Mouse (Mus musculus) CH12.LX (cell line): ENCODE measurements around the gene Tef. TPM values are rescaled to one million over a fixed set of nuclear protein-coding genes. Genes with fewer than 3 reads are reported as not detected.

Source experiments
- DNase-seq: peaks from one replicate; pipeline ENCODE4 v3.0.0-alpha.2; 2013; ENCODE audit errors: extremely low read depth
- H3K27ac ChIP-seq: 2 replicates; pipeline ENCODE4 v1.5.1; 2012; ENCODE audit warnings: low read depth, mild to moderate bottlenecking, control low read depth, moderate library complexity; ENCODE audit not compliant: insufficient read depth
- H3K27me3 ChIP-seq: replicated peaks from 2 replicates; pipeline ENCODE3; 2012; ENCODE audit warnings: inconsistent platforms
- H3K36me3 ChIP-seq, 2 experiments: replicated peaks in 1 of 2; 2 replicates each; pipeline versions ENCODE3 to v1.6.1; 2012; ENCODE audit warnings: inconsistent platforms in 1 of 2, low read length in 1 of 2, mild to moderate bottlenecking in 1 of 2, mixed read lengths in 1 of 2, moderate library complexity in 1 of 2; ENCODE audit not compliant: control insufficient read depth in 1 of 2, insufficient read depth in 1 of 2
- H3K4me1 ChIP-seq, 2 experiments: 2 replicates each; pipeline ENCODE4 v1.6.1; 2012; ENCODE audit warnings: inconsistent platforms in 1 of 2, moderate library complexity in 1 of 2; ENCODE audit not compliant: insufficient read depth in 2 of 2, control insufficient read depth in 1 of 2
- H3K4me2 ChIP-seq: 2 replicates; pipeline ENCODE4 v1.6.1; 2012; ENCODE audit warnings: low read depth, mild to moderate bottlenecking, control low read depth; ENCODE audit not compliant: poor library complexity, insufficient read depth, severe bottlenecking
- H3K4me3 ChIP-seq, 3 experiments: fragments of 150-350 bp in 1 of 3; sonication (generic) in 1 of 3; replicated peaks in 1 of 3; 2 replicates each; pipeline versions ENCODE3 to v1.5.1; 2011 to 2012; ENCODE audit warnings: low read depth in 2 of 3, low read length in 2 of 3, mild to moderate bottlenecking in 2 of 3, moderate library complexity in 2 of 3, control low read depth in 1 of 3, improper control_type of control experiment in 1 of 3, inconsistent platforms in 1 of 3, mixed read lengths in 1 of 3; ENCODE audit not compliant: poor library complexity in 1 of 3
- H3K79me2 ChIP-seq: replicated peaks from 2 replicates; pipeline ENCODE4 v1.6.1; 2012; ENCODE audit warnings: mild to moderate bottlenecking, moderate library complexity; ENCODE audit not compliant: control insufficient read depth, poor library complexity, insufficient read depth, severe bottlenecking; ENCODE audit errors: extremely low read depth
- H3K9ac ChIP-seq: 2 replicates; pipeline ENCODE4 v1.6.1; 2012; ENCODE audit warnings: low read depth, mild to moderate bottlenecking, control low read depth, moderate library complexity; ENCODE audit not compliant: insufficient read depth
- H3K9me3 ChIP-seq: replicated peaks from 2 replicates; pipeline ENCODE3; 2012; ENCODE audit warnings: low read length, inconsistent platforms, mixed read lengths
- E2F4 ChIP-seq: IDR thresholded peaks from 2 replicates; pipeline ENCODE4 v1.6.1; 2011; ENCODE audit warnings: low read depth, low read length, improper control_type of control experiment; ENCODE audit not compliant: insufficient replicate concordance
- ELF1 ChIP-seq: IDR thresholded peaks from 2 replicates; pipeline ENCODE4 v1.6.1; 2014; ENCODE audit warnings: low read depth, mild to moderate bottlenecking, inconsistent platforms, low read length, improper control_type of control experiment
- EP300 ChIP-seq: IDR thresholded peaks from 2 replicates; pipeline ENCODE4 v1.6.1; 2011; ENCODE audit warnings: low read length, improper control_type of control experiment
- HCFC1 ChIP-seq: IDR thresholded peaks from 2 replicates; pipeline ENCODE4 v1.6.1; 2012; ENCODE audit warnings: low read depth, mild to moderate bottlenecking, inconsistent platforms, low read length, improper control_type of control experiment
- JUN ChIP-seq: IDR thresholded peaks from 2 replicates; pipeline ENCODE4 v1.6.1; 2011; ENCODE audit warnings: low read depth, mild to moderate bottlenecking, low read length, improper control_type of control experiment, moderate library complexity; ENCODE audit not compliant: insufficient read depth
- KAT2A ChIP-seq: IDR thresholded peaks from 2 replicates; pipeline ENCODE4 v1.6.1; 2012; ENCODE audit warnings: low read length, improper control_type of control experiment, inconsistent platforms; ENCODE audit not compliant: insufficient replicate concordance
- MYC ChIP-seq: IDR thresholded peaks from 2 replicates; pipeline ENCODE4 v1.6.1; 2011; ENCODE audit warnings: low read depth, mild to moderate bottlenecking, improper control_type of control experiment, low read length
- NELFE ChIP-seq: IDR thresholded peaks from 2 replicates; pipeline ENCODE4 v1.6.1; 2011; ENCODE audit warnings: low read depth, low read length, improper control_type of control experiment
- POLR2AphosphoS2 ChIP-seq: IDR thresholded peaks from 2 replicates; pipeline ENCODE4 v1.6.1; 2011; ENCODE audit warnings: low read depth, low read length, improper control_type of control experiment
- RAD21 ChIP-seq: IDR thresholded peaks from 2 replicates; pipeline ENCODE4 v1.6.1; 2011; ENCODE audit warnings: low read depth, mild to moderate bottlenecking, low read length, improper control_type of control experiment, moderate library complexity
- RCOR1 ChIP-seq: conservative IDR thresholded peaks from 2 replicates; pipeline ENCODE4 v1.6.1; 2012; ENCODE audit warnings: low read depth, mild to moderate bottlenecking, inconsistent platforms, low read length, improper control_type of control experiment
- SIN3A ChIP-seq: IDR thresholded peaks from 2 replicates; pipeline ENCODE4 v1.6.1; 2012; ENCODE audit warnings: low read length, improper control_type of control experiment, inconsistent platforms
- SMC3 ChIP-seq: IDR thresholded peaks from 2 replicates; pipeline ENCODE4 v1.6.1; 2011; ENCODE audit warnings: low read depth, low read length, improper control_type of control experiment
- TBP ChIP-seq: conservative IDR thresholded peaks from 2 replicates; pipeline ENCODE4 v1.6.1; 2011; ENCODE audit warnings: low read depth, low read length, improper control_type of control experiment
- USF1 ChIP-seq: IDR thresholded peaks from 2 replicates; pipeline ENCODE4 v1.6.1; 2014; ENCODE audit warnings: low read depth, mild to moderate bottlenecking, inconsistent platforms, low read length, improper control_type of control experiment
- ZC3H11A ChIP-seq: IDR thresholded peaks from 2 replicates; pipeline ENCODE4 v1.6.1; 2012; ENCODE audit warnings: low read depth, mild to moderate bottlenecking, inconsistent platforms, low read length, improper control_type of control experiment
- ZMIZ1 ChIP-seq: IDR thresholded peaks from 2 replicates; pipeline ENCODE4 v1.6.1; 2012; ENCODE audit warnings: low read depth, mild to moderate bottlenecking, inconsistent platforms, low read length, improper control_type of control experiment
- ZNF384 ChIP-seq: IDR thresholded peaks from 2 replicates; pipeline ENCODE4 v1.6.1; 2012; ENCODE audit warnings: low read depth, low read length, improper control_type of control experiment, inconsistent platforms
- dilution Hi-C: fragments of 300-500 bp; cut with MboI; formaldehyde crosslinking; loops from 2 replicates; pipeline ENCODE4 v1.14.3; 2020; ENCODE audit warnings: low sequenced_read_pairs; ENCODE audit not compliant: extremely low pct_unique_long_range_greater_than_20kb, extremely low pct_ligation_motif_present
- in situ Hi-C: fragments of 300-500 bp; cut with MboI; formaldehyde crosslinking; loops from 3 replicates; pipeline ENCODE4 v1.14.3; 2019; ENCODE audit warnings: low sequenced_read_pairs, low pct_ligation_motif_present, low pct_unique_long_range_greater_than_20kb, mixed read lengths
- polyA plus RNA-seq: library from polyadenylated mRNA; unstranded; fragments of >175 nt; gene quantifications from 2 replicates; pipeline ENCODE4 v1.2.1, GENCODE M21; 2012; ENCODE audit warnings: low read depth; ENCODE audit not compliant: insufficient read length
- total RNA-seq, 2 experiments: library from RNA; depleted of rRNA; stranded (reverse); fragments of 300-350 nt in 1 of 2; fragments of >200 nt in 1 of 2; gene quantifications; 2 replicates each; pipeline ENCODE4 v1.2.3; 2012 to 2014

Gene Tef
- total and polyA plus RNA-seq, 3 experiments: 14.7 to 17.2 (median 14.9) TPM

DNA sequence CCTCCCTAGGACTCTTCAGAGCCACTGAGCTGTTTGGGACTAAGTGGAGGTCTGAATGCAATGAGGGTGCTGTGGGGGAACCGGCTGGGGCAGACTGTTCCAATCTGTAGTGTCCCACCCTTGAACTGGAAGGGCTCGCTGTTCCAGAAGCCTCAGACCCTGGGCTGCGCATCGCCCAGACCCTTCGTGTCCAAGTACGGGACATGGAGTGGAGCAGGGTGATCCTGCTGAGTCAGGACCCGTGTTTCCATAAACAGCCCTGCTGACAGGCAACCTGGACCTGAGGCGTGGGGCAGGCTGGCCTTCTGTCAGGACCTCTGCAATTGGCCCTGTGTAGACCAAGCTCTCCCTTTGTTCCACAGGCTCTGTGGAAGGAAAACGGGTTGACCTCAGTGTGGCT is 44.5 kb downstream of the Tef start:
- Histone ChIP-seq H3K4me3 (no peak overlapping the region), H3K79me2 (peaks cover 5% of the 10 kb centered on the region), H3K27ac (no peak overlapping the region), H3K27me3 (no peaks in the 10 kb centered on the region), H3K9ac (no peak overlapping the region), H3K36me3 (peaks cover 34 to 52% of the 10 kb centered on the region in 2 experiments), H3K9me3 (no peaks in the 10 kb centered on the region), H3K4me1 (peaks cover 8 to 35% of the 10 kb centered on the region in 2 experiments), H3K4me2 (no peak overlapping the region)
- no peak for DNase-seq
- TF ChIP-seq NELFE (no peak), USF1 (no peak), EP300 (no peak), ZNF384 (no peak), HCFC1 (no peak), JUN (no peak), KAT2A (no peak)
- in situ Hi-C loops: no loop called here
- dilution Hi-C loops: no loop called here

DNA sequence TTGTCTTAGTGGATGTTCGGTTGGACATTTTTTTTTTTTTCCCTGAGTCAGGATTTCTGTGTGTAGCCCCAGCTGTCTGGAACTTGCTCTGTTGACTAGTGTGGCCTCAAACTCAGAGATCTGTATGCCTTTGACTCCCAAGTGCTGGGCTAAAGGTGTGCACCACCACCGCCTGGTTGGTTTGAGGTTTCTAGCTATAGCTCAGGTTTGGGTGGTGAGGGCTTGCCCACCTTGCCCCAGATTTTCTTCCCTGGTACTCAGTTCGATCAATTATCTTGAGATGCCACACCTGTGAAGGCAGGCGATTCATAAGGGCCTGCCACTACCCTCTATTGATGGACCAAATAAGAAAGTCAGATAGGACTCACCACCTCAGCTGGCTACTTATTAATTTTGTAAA is 44.9 kb downstream of the Tef start:
- peaks cover 5% of the 10 kb centered on the region for H3K79me2 ChIP-seq
- DNase-seq: no peak
- in situ Hi-C loops (no loop called here), dilution Hi-C loops (no loop called here)
- H3K36me3 ChIP-seq: peaks cover 37 to 56% of the 10 kb centered on the region in 2 experiments
- H3K9me3 ChIP-seq: no peaks in the 10 kb centered on the region
- H3K4me3 ChIP-seq: no peak overlapping the region
- no peak for TF ChIP-seq RAD21
- no peak for TF ChIP-seq SMC3
- no peak for TF ChIP-seq E2F4
- no peak for TF ChIP-seq KAT2A
- no peak for TF ChIP-seq SIN3A
- TF ChIP-seq TBP: no peak
- H3K27me3 ChIP-seq: no peaks in the 10 kb centered on the region
- peaks cover 8 to 33% of the 10 kb centered on the region in 2 experiments for H3K4me1 ChIP-seq
- no peak overlapping the region for H3K9ac ChIP-seq
- no peak overlapping the region for H3K27ac ChIP-seq
- no peak overlapping the region for H3K4me2 ChIP-seq

DNA sequence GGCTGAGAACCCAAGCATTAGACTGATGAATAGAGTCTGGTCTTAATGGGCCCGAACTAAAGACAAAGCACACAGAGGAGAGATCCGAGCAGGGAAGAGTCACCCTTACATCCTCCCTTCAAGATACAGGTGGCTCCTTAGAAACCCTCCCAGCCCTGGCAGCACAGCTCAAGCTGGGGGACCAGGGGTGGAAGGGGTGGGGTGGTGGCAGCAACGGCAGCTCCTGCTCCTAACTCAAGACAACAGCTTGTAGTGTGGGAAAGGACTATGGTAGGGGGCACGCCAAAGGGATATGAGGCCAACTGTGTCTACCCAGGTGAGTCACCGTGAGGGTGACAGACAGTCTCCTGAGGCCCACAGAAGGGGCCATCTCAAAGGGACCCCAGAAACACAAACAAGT is 45.6 kb downstream of the Tef start:
- Histone ChIP-seq H3K4me3 (no peak overlapping the region), H3K36me3 (peaks cover 43 to 63% of the 10 kb centered on the region in 2 experiments), H3K9me3 (no peaks in the 10 kb centered on the region), H3K4me2 (no peak overlapping the region), H3K4me1 (peaks cover 8 to 39% of the 10 kb centered on the region in 2 experiments), H3K9ac (no peak overlapping the region), H3K27ac (no peak overlapping the region), H3K27me3 (no peaks in the 10 kb centered on the region), H3K79me2 (peaks cover 8% of the 10 kb centered on the region)
- in situ Hi-C loops (no loop called here), dilution Hi-C loops (no loop called here)
- DNase-seq: no peak
- no peak for TF ChIP-seq MYC
- no peak for TF ChIP-seq ZMIZ1
- no peak for TF ChIP-seq ZC3H11A
- no peak for TF ChIP-seq POLR2AphosphoS2
- no peak for TF ChIP-seq RCOR1
- TF ChIP-seq ELF1: no peak
